Mouse (Mus musculus): Measurements from ENCODE around the gene Nagk. TPM values are rescaled to one million over a fixed set of nuclear protein-coding genes. Genes with fewer than 3 reads are reported as not detected.
A peak's percentile ranks its signal among the peaks of the same experiment; 100 is the strongest.

The Nagk gene
- 86.3 and 91.3 TPM in 2 replicates for polyA plus RNA-seq (2015; fragmentation: Nextera tagmentation; extraction: Ambion mirVana)

- Histone ChIP-seq H3K36me3 (peaks cover 20% of the 10 kb centered on the region), H3K27me3 (no peaks in the 10 kb centered on the region), H3K4me2 (peak within 1 kb of the TSS; percentile 68), H3K27ac (replicated peaks) (peak within 1 kb of the TSS; percentile 97), H3K4me1 (replicated peaks) (peaks cover 21% of the 10 kb centered on the region), H3K4me3 (peak within 1 kb of the TSS; percentile 81), H3K9ac (peak within 1 kb of the TSS; percentile 89), H3K9me3 (no peaks in the 10 kb centered on the region)
- ATAC-seq (ENCODE audit: low read depth) = peak; percentile 95
- under 1% methylated on average over 43 of the region's 43 CpGs for WGBS
Observed at GRCm38 (mm10) chr6:83794760-83795296, at the start of gene Nagk. TSS of gene Nagk (plus strand) at chr6:83794982.

GRCm38 (mm10) chr6:83745466-83745865 lies 49.3 kb upstream of the Nagk start:
- no peak overlapping the region for H3K4me3 ChIP-seq
- H3K36me3 ChIP-seq = no peaks in the 10 kb centered on the region
- no peak overlapping the region for H3K27ac ChIP-seq (replicated peaks)
- ATAC-seq (ENCODE audit: low read depth) = no peak
- H3K4me1 ChIP-seq (replicated peaks) = no peaks in the 10 kb centered on the region
- no peak overlapping the region for H3K4me2 ChIP-seq
- WGBS = 48% methylated on average over 2 of the region's 2 CpGs
- H3K9ac ChIP-seq = no peak overlapping the region
- H3K9me3 ChIP-seq = 0 out of 2 replicates have a peak, but pooled peaks cover 5% of the 10 kb centered on the region
- H3K27me3 ChIP-seq = peaks cover 12% of the 10 kb centered on the region; the same call in 1 of the 2 replicates

GRCm38 (mm10) chr6:83749286-83749685 lies 45.5 kb upstream of the Nagk start:
- WGBS = 58% methylated on average over 3 of the region's 3 CpGs

GRCm38 (mm10) chr6:83750171-83750684 lies 44.6 kb upstream of the Nagk start:
- 8% methylated on average over 11 of the region's 11 CpGs for WGBS
- Histone ChIP-seq H3K36me3 (no peaks in the 10 kb centered on the region), H3K4me3 (no peak overlapping the region), H3K9me3 (no peaks in the 10 kb centered on the region), H3K4me1 (replicated peaks) (no peaks in the 10 kb centered on the region), H3K9ac (no peak overlapping the region), H3K27ac (replicated peaks) (no peak overlapping the region), H3K4me2 (no peak overlapping the region), H3K27me3 (peaks cover 44% of the 10 kb centered on the region)
- no peak for ATAC-seq (ENCODE audit: low read depth)

More at GRCm38 (mm10) chr6:83749286-83749685, 45.5 kb upstream of the Nagk start:
- no peak overlapping the region for H3K4me3 ChIP-seq
- peaks cover 35% of the 10 kb centered on the region for H3K27me3 ChIP-seq
- H3K4me2 ChIP-seq = no peak overlapping the region
- no peaks in the 10 kb centered on the region for H3K36me3 ChIP-seq
- no peak overlapping the region for H3K27ac ChIP-seq (replicated peaks)
- no peaks in the 10 kb centered on the region for H3K9me3 ChIP-seq
- H3K4me1 ChIP-seq (replicated peaks) = no peaks in the 10 kb centered on the region
- no peak overlapping the region for H3K9ac ChIP-seq
- ATAC-seq (ENCODE audit: low read depth) = no peak

GRCm38 (mm10) chr6:83756051-83756450 lies 38.7 kb upstream of the Nagk start:
- 75% methylated on average over 9 of the region's 9 CpGs for WGBS
- Histone ChIP-seq H3K4me1 (replicated peaks) (peaks cover 7% of the 10 kb centered on the region), H3K4me2 (no peak overlapping the region), H3K4me3 (no peak overlapping the region), H3K27ac (replicated peaks) (no peak overlapping the region), H3K9me3 (no peaks in the 10 kb centered on the region), H3K27me3 (peaks cover 81% of the 10 kb centered on the region), H3K9ac (no peak overlapping the region), H3K36me3 (no peaks in the 10 kb centered on the region)
- ATAC-seq (ENCODE audit: low read depth) = no peak

- 19% methylated on average over 6 of the region's 6 CpGs for WGBS
- Histone ChIP-seq H3K36me3 (0 out of 2 replicates have a peak, but pooled peaks cover 3% of the 10 kb centered on the region), H3K9me3 (no peaks in the 10 kb centered on the region), H3K4me2 (peak within 1 kb of the TSS; percentile 48), H3K27me3 (peaks cover 75% of the 10 kb centered on the region), H3K27ac (replicated peaks) (no peak within 1 kb of the TSS), H3K4me1 (replicated peaks) (peaks cover 18% of the 10 kb centered on the region), H3K4me3 (peak within 1 kb of the TSS; percentile 23), H3K9ac (0 out of 2 replicates have a peak within 1 kb of the TSS, but pooled peaks have one; percentile 38)
- ATAC-seq (ENCODE audit: low read depth) = no peak
Observed at GRCm38 (mm10) chr6:83762344-83762743, 32.4 kb upstream of the Nagk start, which contains the start of gene Ankrd53. TSS of gene Ankrd53 (plus strand) at chr6:83762644.

GRCm38 (mm10) chr6:83762880-83763431 lies 31.8 kb upstream of the Nagk start:
- Histone ChIP-seq H3K27ac (replicated peaks) (no peak overlapping the region), H3K36me3 (peaks cover 7% of the 10 kb centered on the region), H3K4me2 (peak overlapping the region; percentile 48), H3K4me3 (peak overlapping the region; percentile 23), H3K9ac (0 out of 2 replicates have a peak overlapping the region, but pooled peaks have one; percentile 38), H3K27me3 (peaks cover 69% of the 10 kb centered on the region), H3K4me1 (replicated peaks) (peaks cover 16% of the 10 kb centered on the region), H3K9me3 (no peaks in the 10 kb centered on the region)
- WGBS = 2% methylated on average over 35 of the region's 35 CpGs
- peak; percentile 45 for ATAC-seq (ENCODE audit: low read depth)

- H3K4me2 ChIP-seq = no peak overlapping the region
- H3K36me3 ChIP-seq = peaks cover 45% of the 10 kb centered on the region
- ATAC-seq (ENCODE audit: low read depth) = no peak
- no peak overlapping the region for H3K4me3 ChIP-seq
- H3K9ac ChIP-seq = no peak overlapping the region
- H3K4me1 ChIP-seq (replicated peaks) = peaks cover 11% of the 10 kb centered on the region
- no peaks in the 10 kb centered on the region for H3K9me3 ChIP-seq
- WGBS = 94% methylated on average over 3 of the region's 3 CpGs
- H3K27ac ChIP-seq (replicated peaks) = no peak overlapping the region
- peaks cover 35% of the 10 kb centered on the region for H3K27me3 ChIP-seq
Observed at GRCm38 (mm10) chr6:83766982-83767381, 27.8 kb upstream of the Nagk start.

- H3K27me3 ChIP-seq = peaks cover 20% of the 10 kb centered on the region
- WGBS = 89% methylated on average over 5 of the region's 5 CpGs
Observed at GRCm38 (mm10) chr6:83768485-83768884, 26.3 kb upstream of the Nagk start.

GRCm38 (mm10) chr6:83774126-83774525 lies 20.7 kb upstream of the Nagk start:
- WGBS = 56% methylated on average over 8 of the region's 9 CpGs

More at GRCm38 (mm10) chr6:83768485-83768884, 26.3 kb upstream of the Nagk start:
- no peak overlapping the region for H3K9ac ChIP-seq
- no peak overlapping the region for H3K27ac ChIP-seq (replicated peaks)
- no peak overlapping the region for H3K4me3 ChIP-seq
- no peaks in the 10 kb centered on the region for H3K9me3 ChIP-seq
- H3K36me3 ChIP-seq = peaks cover 54% of the 10 kb centered on the region
- no peak overlapping the region for H3K4me2 ChIP-seq
- H3K4me1 ChIP-seq (replicated peaks) = peaks cover 4% of the 10 kb centered on the region
- ATAC-seq (ENCODE audit: low read depth) = no peak

GRCm38 (mm10) chr6:83774781-83775563 lies 19.8 kb upstream of the Nagk start:
- peak overlapping the region; percentile 95 for H3K9ac ChIP-seq
- H3K27me3 ChIP-seq = no peaks in the 10 kb centered on the region
- peaks cover 28% of the 10 kb centered on the region for H3K36me3 ChIP-seq
- H3K4me3 ChIP-seq = peak overlapping the region; percentile 82
- peak overlapping the region; percentile 90 for H3K27ac ChIP-seq (replicated peaks)
- WGBS = 2% methylated on average over 14 of the region's 14 CpGs
- H3K4me2 ChIP-seq = peak overlapping the region; percentile 86
- peaks cover 30% of the 10 kb centered on the region for H3K4me1 ChIP-seq (replicated peaks)
- no peaks in the 10 kb centered on the region for H3K9me3 ChIP-seq
- peak; percentile 67 for ATAC-seq (ENCODE audit: low read depth)

More at GRCm38 (mm10) chr6:83774126-83774525, 20.7 kb upstream of the Nagk start:
- Histone ChIP-seq H3K4me3 (peak overlapping the region; percentile 82), H3K4me1 (replicated peaks) (peaks cover 30% of the 10 kb centered on the region), H3K9me3 (no peaks in the 10 kb centered on the region), H3K27ac (replicated peaks) (no peak overlapping the region), H3K36me3 (peaks cover 37% of the 10 kb centered on the region), H3K4me2 (peak overlapping the region; percentile 86), H3K27me3 (no peaks in the 10 kb centered on the region), H3K9ac (peak overlapping the region; percentile 95)
- ATAC-seq (ENCODE audit: low read depth) = no peak

Measured in neural tube, embryonic 13.5 days (tissue).